Mouse (Mus musculus): ENCODE data around the gene Lyst. TPM values are rescaled to one million over a fixed set of nuclear protein-coding genes. Genes with fewer than 3 reads are reported as not detected.

The Lyst gene
- total RNA-seq, 2 experiments from 2014 or later = 18.0 to 22.6 TPM

- DNase-seq (ENCODE audit: low spot score in 2 of 2) = no peak
These were observed 17.3 kb upstream of the Lyst start for GRCm38 (mm10) chr13:13572941-13573340.

GRCm38 (mm10) chr13:13573572-13574257 is 16.5 kb upstream of the Lyst start:
- peak; percentile 69 to 73 for DNase-seq (ENCODE audit: low spot score in 2 of 2)

GRCm38 (mm10) chr13:13574258-13574870 is 15.8 kb upstream of the Lyst start:
- DNase-seq (ENCODE audit: low spot score in 2 of 2) = no peak

- DNase-seq (ENCODE audit: low spot score in 2 of 2) = no peak
These were observed 15.1 kb upstream of the Lyst start for GRCm38 (mm10) chr13:13575106-13575505.

GRCm38 (mm10) chr13:13576469-13577205 is 13.6 kb upstream of the Lyst start:
- no peak for DNase-seq (ENCODE audit: low spot score in 2 of 2)

GRCm38 (mm10) chr13:13581988-13582387 is 8.2 kb upstream of the Lyst start:
- no peak for DNase-seq (ENCODE audit: low spot score in 2 of 2)

- no peak for DNase-seq (ENCODE audit: low spot score in 2 of 2)
These were observed 6.7 kb upstream of the Lyst start for GRCm38 (mm10) chr13:13583473-13583872.

GRCm38 (mm10) chr13:13587653-13588184 is 2.5 kb upstream of the Lyst start:
- DNase-seq (ENCODE audit: low spot score in 2 of 2) = no peak

- DNase-seq (ENCODE audit: low spot score in 2 of 2) = no peak
These were observed 1.7 kb upstream of the Lyst start for GRCm38 (mm10) chr13:13588518-13588917.

- DNase-seq (ENCODE audit: low spot score in 2 of 2) = no peak
These were observed 1.2 kb upstream of the Lyst start for GRCm38 (mm10) chr13:13589032-13589431.

- DNase-seq (ENCODE audit: low spot score in 2 of 2) = no peak
These were observed 1.7 kb downstream of the Lyst start for GRCm38 (mm10) chr13:13591892-13592291.

GRCm38 (mm10) chr13:13596424-13597044 is 6.3 kb downstream of the Lyst start:
- no peak for DNase-seq (ENCODE audit: low spot score in 2 of 2)

- DNase-seq (ENCODE audit: low spot score in 2 of 2) = no peak
These were observed 7.7 kb downstream of the Lyst start for GRCm38 (mm10) chr13:13597896-13598295.

- no peak for DNase-seq (ENCODE audit: low spot score in 2 of 2)
These were observed 11.2 kb downstream of the Lyst start for GRCm38 (mm10) chr13:13601407-13601806.

- no peak for DNase-seq (ENCODE audit: low spot score in 2 of 2)
These were observed 16.0 kb downstream of the Lyst start for GRCm38 (mm10) chr13:13606149-13606548.

- DNase-seq (ENCODE audit: low spot score in 2 of 2) = no peak
These were observed 18.1 kb downstream of the Lyst start for GRCm38 (mm10) chr13:13608311-13608710.

GRCm38 (mm10) chr13:13609655-13610054 is 19.5 kb downstream of the Lyst start:
- DNase-seq (ENCODE audit: low spot score in 2 of 2) = no peak

- no peak for DNase-seq (ENCODE audit: low spot score in 2 of 2)
These were observed 22.7 kb downstream of the Lyst start for GRCm38 (mm10) chr13:13612882-13613281.

GRCm38 (mm10) chr13:13614235-13614634 is 24.0 kb downstream of the Lyst start:
- DNase-seq (ENCODE audit: low spot score in 2 of 2) = no peak

- DNase-seq (ENCODE audit: low spot score in 2 of 2) = no peak
These were observed 31.3 kb downstream of the Lyst start for GRCm38 (mm10) chr13:13621456-13621855.

- no peak for DNase-seq (ENCODE audit: low spot score in 2 of 2)
These were observed 32.4 kb downstream of the Lyst start for GRCm38 (mm10) chr13:13622565-13622964.

All from adrenal gland, adult 18-20 months (tissue).